8 mouse cellular contexts compared by ENCODE assay signal in genomic region chr5:73650365-73650964, GRCm38 (mm10). TPM values are rescaled to one million over a fixed set of nuclear protein-coding genes. Genes with fewer than 3 reads are reported as not detected.
DNase-seq lines count a peak whose midpoint lies in the region; ATAC-seq lines count a peak whose summit lies in the region.

No protein-coding gene starts in this region.

- H3K36me3 ChIP-seq in embryonic facial prominence, embryonic 11.5 days (replicated peaks; ENCODE audit: control insufficient read depth, insufficient read depth, low read depth, low read length) = no peaks in the 10 kb centered on the region

- peaks cover 7% of the 10 kb centered on the region for H3K4me1 ChIP-seq in embryonic facial prominence, embryonic 11.5 days (ENCODE audit: control insufficient read depth, insufficient read depth, low read length)

- H3K4me3 ChIP-seq in embryonic facial prominence, embryonic 11.5 days (ENCODE audit: low read depth, low read length) = peak overlapping the region; percentile 48

- no peak overlapping the region for H3K27ac ChIP-seq in embryonic facial prominence, embryonic 11.5 days (replicated peaks; ENCODE audit: low read depth, low read length)

- H3K9ac ChIP-seq in embryonic facial prominence, embryonic 11.5 days (replicated peaks; ENCODE audit: low read length) = peak overlapping the region; percentile 43; the same call in 1 of the 2 replicates

- under 1% methylated on average over 15 of the region's 15 CpGs for WGBS in embryonic facial prominence, embryonic 11.5 days

- peak; percentile 24 for DNase-seq in kidney, adult 18-20 months
- DNase-seq in kidney, adult 9 months = no peak
- peak; percentile 19 for DNase-seq in embryonic facial prominence, embryonic 11.5 days (ENCODE audit: low spot score)
- DNase-seq in induced T-regulatory cell, adult 2 months (ENCODE audit: low read depth) = peak; percentile 52
- DNase-seq in lung, postnatal 36 days = peak; percentile 25
- DNase-seq in thymus, postnatal 25 days = peak; percentile 28
- no peak for DNase-seq in gastrocnemius, adult 8-10 months (ENCODE audit: low spot score in 2 of 2)
- DNase-seq in layer of hippocampus, adult 11-12 months (ENCODE audit: low spot score) = no peak

- no peak for ATAC-seq in embryonic facial prominence, embryonic 11.5 days (replicated peaks; ENCODE audit: insufficient number of reproducible peaks, low FRiP score, low TSS enrichment, low read depth)

- peaks cover 43% of the 10 kb centered on the region for H3K27me3 ChIP-seq in embryonic facial prominence, embryonic 11.5 days (ENCODE audit: control insufficient read depth, insufficient read depth, low read length)

- no peaks in the 10 kb centered on the region for H3K9me3 ChIP-seq in embryonic facial prominence, embryonic 11.5 days (replicated peaks; ENCODE audit: control insufficient read depth, low read length)

- peak overlapping the region; percentile 94 for H3K4me2 ChIP-seq in embryonic facial prominence, embryonic 11.5 days (ENCODE audit: low read depth, low read length)

RNA-seq across cellular contexts. Expression of gene Spata18, which starts 0.7 kb away (rescaled TPM):
- 0.14 and 0.21 TPM in 2 replicates for polyA plus RNA-seq in embryonic facial prominence, embryonic 11.5 days (2014; fragmentation: Nextera tagmentation; extraction: Ambion mirVana)
- not detected for total RNA-seq in gastrocnemius, adult 8-10 months (2022)

RNA-seq across cellular contexts. Expression of gene Sgcb, which starts 2.9 kb away (rescaled TPM):
- polyA plus RNA-seq in embryonic facial prominence, embryonic 11.5 days (2014; fragmentation: Nextera tagmentation; extraction: Ambion mirVana) = 23.9 and 25.6 TPM in 2 replicates
- 10 to 100 TPM; 68.7 to 80.5 (median 79.1) TPM for total RNA-seq in gastrocnemius, adult 8-10 months (2022)

RNA-seq across cellular contexts. Expression of gene Lrrc66, which starts 18.1 kb away (rescaled TPM):
- polyA plus RNA-seq in embryonic facial prominence, embryonic 11.5 days (2014; fragmentation: Nextera tagmentation; extraction: Ambion mirVana) = 0.25 and 0.46 TPM in 2 replicates
- not detected for total RNA-seq in gastrocnemius, adult 8-10 months (2022)

Comparison
In these comparisons a context has a peak if more than half of its experiments do, and no peak if none do; other contexts are left out.
1. DNase-seq: peak in kidney, adult 18-20 months (single experiment), embryonic facial prominence, embryonic 11.5 days (single experiment), induced T-regulatory cell, adult 2 months (single experiment), lung, postnatal 36 days (single experiment) and thymus, postnatal 25 days (single experiment); none in kidney, adult 9 months (single experiment), gastrocnemius, adult 8-10 months (0 of 2) and layer of hippocampus, adult 11-12 months (single experiment).